Mouse (Mus musculus) lung, postnatal 10 days (tissue): ENCODE measurements around the gene Klf2.

ENCODE experiments used
- DNase-seq: peaks from one replicate; pipeline ENCODE4 v3.0.0; 2021

The Klf2 gene

GRCm38 (mm10) chr8:72336273-72336672 is 17.4 kb downstream of the Klf2 start:
- peak; percentile 54 for DNase-seq

GRCm38 (mm10) chr8:72337034-72337433 is 18.2 kb downstream of the Klf2 start:
- DNase-seq: no peak

- DNase-seq: no peak
Measured at GRCm38 (mm10) chr8:72342556-72343300, 23.9 kb downstream of the Klf2 start.

- DNase-seq: no peak
Measured at GRCm38 (mm10) chr8:72343725-72344124, 24.9 kb downstream of the Klf2 start.

- DNase-seq: peak; percentile 60
Measured at GRCm38 (mm10) chr8:72347553-72347952, 28.7 kb downstream of the Klf2 start.

GRCm38 (mm10) chr8:72348114-72348513 is 29.3 kb downstream of the Klf2 start:
- DNase-seq: no peak

GRCm38 (mm10) chr8:72348956-72349355 is 30.1 kb downstream of the Klf2 start:
- no peak for DNase-seq

- no peak for DNase-seq
Measured at GRCm38 (mm10) chr8:72349838-72350237, 31.0 kb downstream of the Klf2 start.

- DNase-seq: peak; percentile 37
Measured at GRCm38 (mm10) chr8:72350727-72351126, 31.9 kb downstream of the Klf2 start.

- peak; percentile 23 for DNase-seq
Measured at GRCm38 (mm10) chr8:72351405-72352005, 32.7 kb downstream of the Klf2 start.

GRCm38 (mm10) chr8:72352951-72353699 is 34.3 kb downstream of the Klf2 start:
- no peak for DNase-seq

- no peak for DNase-seq
Measured at GRCm38 (mm10) chr8:72353700-72354045, 34.8 kb downstream of the Klf2 start.

- DNase-seq: peak; percentile 80
Measured at GRCm38 (mm10) chr8:72354272-72354671, 35.4 kb downstream of the Klf2 start.

- DNase-seq: no peak
Measured at GRCm38 (mm10) chr8:72356593-72356992, 37.8 kb downstream of the Klf2 start.

- DNase-seq: peak; percentile 42
Measured at GRCm38 (mm10) chr8:72360162-72360561, 41.3 kb downstream of the Klf2 start.

- no peak for DNase-seq
Measured at GRCm38 (mm10) chr8:72362754-72363153, 43.9 kb downstream of the Klf2 start.

GRCm38 (mm10) chr8:72363457-72363856 is 44.6 kb downstream of the Klf2 start:
- DNase-seq: no peak

GRCm38 (mm10) chr8:72365016-72365415 is 46.2 kb downstream of the Klf2 start:
- DNase-seq: peak; percentile 36

GRCm38 (mm10) chr8:72365826-72366225 is 47.0 kb downstream of the Klf2 start:
- peak; percentile 89 for DNase-seq

- no peak for DNase-seq
Measured at GRCm38 (mm10) chr8:72366435-72366834, 47.6 kb downstream of the Klf2 start.
